Mouse (Mus musculus): Measurements from ENCODE around the gene Gpcpd1.
A peak's percentile ranks its signal among the peaks of the same experiment; 100 is the strongest.

Gpcpd1 gene

DNA sequence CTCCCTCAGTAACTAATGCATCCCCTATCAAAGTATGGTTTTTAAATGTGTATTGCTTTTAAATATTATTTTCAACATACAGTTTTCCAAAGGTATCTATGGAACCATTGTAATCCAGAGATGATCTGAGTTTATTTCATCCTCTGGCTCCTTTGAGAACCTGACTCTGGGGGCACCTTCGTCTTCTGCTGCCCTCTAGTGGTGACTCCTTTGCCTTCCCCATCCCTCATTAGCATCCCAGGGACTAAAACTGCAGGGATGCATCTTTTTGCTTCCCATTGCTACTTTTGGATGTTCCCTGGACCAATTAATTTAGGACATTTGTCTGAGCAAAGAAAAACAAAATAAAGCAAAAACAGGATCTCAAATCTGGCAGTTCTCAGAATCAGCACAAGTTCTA lies 102.1 kb downstream of the Gpcpd1 start:
- DNase-seq (ENCODE audit: low spot score in 2 of 2), result peak in 1 of 2 experiments; percentile 10

DNA sequence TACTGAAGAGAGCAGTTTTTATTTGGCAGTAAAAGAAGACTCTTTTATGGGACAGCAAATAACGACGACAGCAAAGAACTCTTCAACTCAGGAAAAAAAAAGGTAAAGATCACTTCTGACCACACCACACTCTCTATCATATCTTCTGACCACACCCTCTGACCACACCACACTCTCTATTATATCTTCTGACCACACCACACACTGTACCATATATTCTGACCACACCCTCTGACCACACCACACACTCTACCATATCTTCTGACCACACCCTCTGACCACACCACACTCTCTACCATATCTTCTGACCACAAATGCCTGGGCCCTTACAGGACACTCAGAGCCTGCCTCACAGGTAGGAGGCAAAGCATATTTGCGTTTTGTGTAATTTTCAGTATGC lies 106.0 kb downstream of the Gpcpd1 start:
- DNase-seq (ENCODE audit: low spot score in 2 of 2), result no peak
